Mouse (Mus musculus) heart, postnatal 0 days (tissue): ENCODE results near the gene Galnt14. TPM values are rescaled to one million over a fixed set of nuclear protein-coding genes. Genes with fewer than 3 reads are reported as not detected.

ENCODE experiments used
- ATAC-seq: fragments of 200-750 bp; cut with Nextera tagmentation; 2 replicates; pipeline ENCODE4 v1.8.0; 2017; ENCODE audit warnings: low read depth, moderate number of reproducible peaks, moderate library complexity; ENCODE audit not compliant: insufficient read depth
- DNase-seq: peaks from one replicate; pipeline ENCODE4 v3.0.0-alpha.2; 2016; ENCODE audit warnings: low spot score
- H3K27ac ChIP-seq: fragments of 300-500 bp; sonication (generic); 2 replicates; pipeline ENCODE4 v1.5.1; 2014; ENCODE audit warnings: low read depth, mild to moderate bottlenecking
- H3K27me3 ChIP-seq: fragments of 300-500 bp; sonication (generic); 2 replicates; pipeline ENCODE4 v1.6.1; 2014; ENCODE audit warnings: low read length, mixed read lengths; ENCODE audit not compliant: control insufficient read depth, insufficient read depth
- H3K36me3 ChIP-seq: fragments of 300-500 bp; sonication (generic); replicated peaks from 2 replicates; pipeline ENCODE4 v1.6.1; 2014; ENCODE audit warnings: low read length, mixed read lengths; ENCODE audit not compliant: control insufficient read depth, insufficient read depth
- H3K4me1 ChIP-seq: fragments of 300-500 bp; sonication (generic); 2 replicates; pipeline ENCODE4 v1.6.1; 2014; ENCODE audit warnings: antibody characterized with exemption; ENCODE audit not compliant: control insufficient read depth, insufficient read depth
- H3K4me2 ChIP-seq: fragments of 300-500 bp; sonication (generic); 2 replicates; pipeline ENCODE4 v1.6.1; 2014; ENCODE audit warnings: low read depth, mild to moderate bottlenecking, low read length, moderate library complexity
- H3K4me3 ChIP-seq: fragments of 300-500 bp; sonication (generic); 2 replicates; pipeline ENCODE4 v1.5.1; 2014; ENCODE audit warnings: low read depth, low read length
- H3K9ac ChIP-seq: fragments of 300-500 bp; sonication (generic); replicated peaks from 2 replicates; pipeline ENCODE4 v1.6.1; 2014; ENCODE audit warnings: low read depth, low read length, mixed read lengths
- H3K9me3 ChIP-seq: fragments of 300-500 bp; sonication (generic); replicated peaks from 2 replicates; pipeline ENCODE4 v1.6.1; 2016; ENCODE audit warnings: low read length; ENCODE audit not compliant: control insufficient read depth
- CTCF ChIP-seq: IDR thresholded peaks from 2 replicates; pipeline ENCODE4 v1.5.1; 2016; ENCODE audit warnings: antibody characterized with exemption, control low read depth, low read depth
- EP300 ChIP-seq: IDR thresholded peaks from 2 replicates; pipeline ENCODE4 v1.6.1; 2016; ENCODE audit warnings: antibody characterized with exemption, low read depth
- WGBS: fragments of 180-500 bp; shearing (Covaris S2); extraction: QIAGEN DNeasy Blood & Tissue Kit; methylation state at CpG from one replicate; pipeline ENCODE4 v1.1.7; 2014; 5-methylcytosine and 5-hydroxymethylcytosine counted together
- polyA plus RNA-seq: library from polyadenylated mRNA; unstranded; fragments of >200 nt; fragmentation: Nextera tagmentation; extraction: Ambion mirVana; gene quantifications from 2 replicates; pipeline ENCODE4 v1.2.1, GENCODE M21; 2015
- total RNA-seq: library from RNA; depleted of rRNA; stranded (reverse); fragments of >200 nt; gene quantifications from 2 replicates; pipeline ENCODE4 v1.2.3, GENCODE M21; 2014; ENCODE audit warnings: low replicate concordance

Gene Galnt14
- total and polyA plus RNA-seq, 2 experiments from 2014 or later = 0.14 TPM; not detected in 1

- no peaks in the 10 kb centered on the region for H3K36me3 ChIP-seq
- H3K9me3 ChIP-seq = no peaks in the 10 kb centered on the region
- ATAC-seq = no peak
- no peaks in the 10 kb centered on the region for H3K4me1 ChIP-seq
- no peak overlapping the region for H3K4me2 ChIP-seq
- DNase-seq = no peak
- H3K27me3 ChIP-seq = no peaks in the 10 kb centered on the region
- TF ChIP-seq EP300 (no peak), CTCF (no peak)
- no peak overlapping the region for H3K9ac ChIP-seq
- no peak overlapping the region for H3K27ac ChIP-seq
- WGBS = 68% methylated on average over 2 of the region's 2 CpGs
- no peak overlapping the region for H3K4me3 ChIP-seq
These were observed 162.8 kb downstream of the Galnt14 start for GRCm38 (mm10) chr17:73547483-73547882.

- TF ChIP-seq CTCF = no peak
- TF ChIP-seq EP300 = no peak
- 83% methylated on average over 9 of the region's 9 CpGs for WGBS
- no peak overlapping the region for H3K27ac ChIP-seq
- no peak for DNase-seq
- H3K4me3 ChIP-seq = no peak overlapping the region
- H3K9ac ChIP-seq = no peak overlapping the region
- no peaks in the 10 kb centered on the region for H3K36me3 ChIP-seq
- H3K27me3 ChIP-seq = no peaks in the 10 kb centered on the region
- H3K4me1 ChIP-seq = no peaks in the 10 kb centered on the region
- ATAC-seq = no peak
- no peak overlapping the region for H3K4me2 ChIP-seq
- no peaks in the 10 kb centered on the region for H3K9me3 ChIP-seq
These were observed 168.3 kb downstream of the Galnt14 start for GRCm38 (mm10) chr17:73541911-73542310.

GRCm38 (mm10) chr17:73541233-73541570, 169.1 kb downstream of the Galnt14 start:
- DNase-seq (no peak), ATAC-seq (no peak)
- Histone ChIP-seq H3K9ac (no peak overlapping the region), H3K27ac (no peak overlapping the region), H3K27me3 (no peaks in the 10 kb centered on the region), H3K9me3 (no peaks in the 10 kb centered on the region), H3K4me3 (no peak overlapping the region), H3K36me3 (no peaks in the 10 kb centered on the region), H3K4me1 (no peaks in the 10 kb centered on the region), H3K4me2 (no peak overlapping the region)
- 40% methylated on average over 1 of the region's 1 CpGs for WGBS
- TF ChIP-seq CTCF (no peak), EP300 (no peak)

GRCm38 (mm10) chr17:73540409-73541232, 169.6 kb downstream of the Galnt14 start:
- Histone ChIP-seq H3K27me3 (no peaks in the 10 kb centered on the region), H3K4me2 (no peak overlapping the region), H3K4me3 (no peak overlapping the region), H3K27ac (no peak overlapping the region), H3K4me1 (no peaks in the 10 kb centered on the region), H3K36me3 (no peaks in the 10 kb centered on the region), H3K9me3 (no peaks in the 10 kb centered on the region), H3K9ac (no peak overlapping the region)
- ATAC-seq = no peak
- WGBS = 49% methylated on average over 14 of the region's 14 CpGs
- TF ChIP-seq EP300 = no peak
- no peak for TF ChIP-seq CTCF
- DNase-seq = no peak

GRCm38 (mm10) chr17:73531896-73532295, 178.4 kb downstream of the Galnt14 start:
- ATAC-seq = no peak
- Histone ChIP-seq H3K4me2 (no peak overlapping the region), H3K4me1 (no peaks in the 10 kb centered on the region), H3K27ac (no peak overlapping the region), H3K27me3 (no peaks in the 10 kb centered on the region), H3K9me3 (no peaks in the 10 kb centered on the region), H3K4me3 (no peak overlapping the region), H3K36me3 (no peaks in the 10 kb centered on the region), H3K9ac (no peak overlapping the region)
- TF ChIP-seq EP300 = no peak
- TF ChIP-seq CTCF = no peak
- WGBS = 75% methylated on average over 2 of the region's 2 CpGs
- DNase-seq = no peak

- WGBS = 80% methylated on average over 7 of the region's 7 CpGs
- no peaks in the 10 kb centered on the region for H3K4me1 ChIP-seq
- H3K36me3 ChIP-seq = no peaks in the 10 kb centered on the region
- H3K27ac ChIP-seq = no peak overlapping the region
- DNase-seq (no peak), ATAC-seq (no peak)
- H3K27me3 ChIP-seq = no peaks in the 10 kb centered on the region
- TF ChIP-seq EP300 = no peak
- TF ChIP-seq CTCF = no peak
- no peak overlapping the region for H3K9ac ChIP-seq
- no peak overlapping the region for H3K4me2 ChIP-seq
- H3K9me3 ChIP-seq = no peaks in the 10 kb centered on the region
- no peak overlapping the region for H3K4me3 ChIP-seq
These were observed 188.1 kb downstream of the Galnt14 start for GRCm38 (mm10) chr17:73522169-73522568.
